Mouse (Mus musculus) MEL (cell line): Measurements from ENCODE around the gene 1700003F12Rik.

Source experiments
- CTCF ChIP-seq, 3 experiments: IDR thresholded peaks in 2 of 3; conservative IDR thresholded peaks in 1 of 3; 2 replicates each; pipeline ENCODE4 v1.5.1; 2011 to 2012; ENCODE audit warnings: low read length in 3 of 3, low read depth in 2 of 3, mild to moderate bottlenecking in 2 of 3, improper control_type of control experiment in 1 of 3, inconsistent platforms in 1 of 3, mixed read lengths in 1 of 3, moderate library complexity in 1 of 3; ENCODE audit not compliant: control insufficient read depth in 1 of 3, insufficient read depth in 1 of 3, poor library complexity in 1 of 3, severe bottlenecking in 1 of 3
- EP300 ChIP-seq, 2 experiments: IDR thresholded peaks; 2 replicates each; pipeline ENCODE4 v1.6.1; 2011; ENCODE audit warnings: improper control_type of control experiment in 2 of 2, low read length in 2 of 2, low read depth in 1 of 2, mild to moderate bottlenecking in 1 of 2
- POLR2A ChIP-seq, 2 experiments: IDR thresholded peaks; 2 replicates each; pipeline ENCODE4 v1.6.1; 2011 to 2012; ENCODE audit warnings: low read length in 2 of 2, mild to moderate bottlenecking in 2 of 2, control low read depth in 1 of 2, improper control_type of control experiment in 1 of 2, low read depth in 1 of 2, moderate library complexity in 1 of 2; ENCODE audit not compliant: control insufficient read depth in 1 of 2, insufficient read depth in 1 of 2, poor library complexity in 1 of 2
- POLR2AphosphoS2 ChIP-seq: IDR thresholded peaks from 2 replicates; pipeline ENCODE4 v1.6.1; 2011; ENCODE audit warnings: low read length, improper control_type of control experiment
- POLR2AphosphoS5 ChIP-seq: IDR thresholded peaks from 2 replicates; pipeline ENCODE4 v1.6.1; 2012; ENCODE audit warnings: low read depth, borderline replicate concordance, mild to moderate bottlenecking, inconsistent platforms, low read length, moderate library complexity, mixed read lengths
- ZC3H11A ChIP-seq: IDR thresholded peaks from 2 replicates; pipeline ENCODE4 v1.6.1; 2012; ENCODE audit warnings: low read depth, mild to moderate bottlenecking, inconsistent platforms, low read length, improper control_type of control experiment
- ZNF384 ChIP-seq: IDR thresholded peaks from 2 replicates; pipeline ENCODE4 v1.6.1; 2012; ENCODE audit warnings: low read depth, mild to moderate bottlenecking, inconsistent platforms, low read length, improper control_type of control experiment

- TF ChIP-seq EP300 (IDR thresholded peaks at IDR 0.05; ENCODE audit: low read depth in 1 of 2, low read length in 2 of 2) (no peak), CTCF (IDR thresholded peaks at IDR 0.05 in 2 of 3, conservative IDR thresholded peaks at IDR 0.05 in 1 of 3; ENCODE audit: control insufficient read depth in 1 of 3, insufficient read depth in 1 of 3, low read depth in 2 of 3, low read length in 3 of 3, poor library complexity in 1 of 3, severe bottlenecking in 1 of 3) (no peak), POLR2AphosphoS5 (no peak), POLR2AphosphoS2 (no peak), ZC3H11A (no peak), POLR2A (IDR thresholded peaks at IDR 0.05; ENCODE audit: control insufficient read depth in 1 of 2, insufficient read depth in 1 of 2, low read depth in 1 of 2, low read length in 2 of 2, poor library complexity in 1 of 2) (no peak), ZNF384 (no peak)
Observed at GRCm38 (mm10) chr2:154576876-154577743, 30.2 kb downstream of the 1700003F12Rik start.
